Mouse (Mus musculus): ENCODE results near the gene Mrc1.

- TF ChIP-seq EP300 (IDR thresholded peaks at IDR 0.05; ENCODE audit: low read length) = no peak
- TF ChIP-seq MAX (IDR thresholded peaks at IDR 0.05; ENCODE audit: low read length) = no peak
Observed at GRCm38 (mm10) chr2:14224387-14224786, 4.8 kb upstream of the Mrc1 start.
